Mouse (Mus musculus): ENCODE results near the gene Vdr.

GRCm38 (mm10) chr15:97851011-97851410 lies 59.4 kb downstream of the Vdr start:
- TF ChIP-seq CTCF (IDR thresholded peaks at IDR 0.05; ENCODE audit: extremely low read depth, insufficient read length, insufficient replicate concordance, low read depth, low read length) (no peak), POLR2A (IDR thresholded peaks at IDR 0.05; ENCODE audit: low read depth, low read length) (no peak)
